ENCODE assay signal across 15 mouse cellular contexts in genomic region chr7:82863341-82863740, GRCm38 (mm10). TPM values are rescaled to one million over a fixed set of nuclear protein-coding genes. Genes with fewer than 3 reads are reported as not detected.
DNase-seq lines count a peak whose midpoint lies in the region; ATAC-seq lines count a peak whose summit lies in the region.
"Had no signal": no experiment of that assay in that cellular context is flagged by ENCODE, and none has a peak within 500 bp of the region (broad histone marks: within the 10 kb centered on the region; RNA-seq: fewer than 3 reads in every experiment).

No protein-coding gene starts in this region.

- no peaks in the 10 kb centered on the region for H3K27me3 ChIP-seq in embryonic facial prominence, embryonic 12.5 days
- no peaks in the 10 kb centered on the region for H3K27me3 ChIP-seq in forebrain, embryonic 10.5 days (ENCODE audit: poor library complexity, severe bottlenecking)
- H3K27me3 ChIP-seq in hindbrain, embryonic 13.5 days, result no peaks in the 10 kb centered on the region
- no peaks in the 10 kb centered on the region for H3K27me3 ChIP-seq in midbrain, embryonic 15.5 days (replicated peaks)
- H3K27me3 ChIP-seq: Patski had no signal

- H3K4me3 ChIP-seq in embryonic facial prominence, embryonic 12.5 days, result no peak overlapping the region
- H3K4me3 ChIP-seq in forebrain, embryonic 10.5 days, result no peak overlapping the region
- no peak overlapping the region for H3K4me3 ChIP-seq in hindbrain, embryonic 13.5 days
- H3K4me3 ChIP-seq in midbrain, embryonic 15.5 days, result no peak overlapping the region
- H3K4me3 ChIP-seq: erythroblast, embryonic 14.5 days; gastrocnemius, adult 2 months; liver, embryonic 13.5 days had no signal

- no peak for DNase-seq in forebrain, embryonic 10.5 days (ENCODE audit: extremely low spot score, low spot score)
- no peak for DNase-seq in cerebellum, adult 9-11 months
- DNase-seq in layer of hippocampus, postnatal 36 days, result no peak
- no peak for DNase-seq in layer of hippocampus, adult 9-11 months
- DNase-seq: cerebellum, postnatal 14 days; gastrocnemius, adult 2 months; kidney, postnatal 4 days; liver, embryonic 13.5 days; lung, postnatal 4 days had no signal

- peaks cover 11% of the 10 kb centered on the region for H3K4me1 ChIP-seq in embryonic facial prominence, embryonic 12.5 days
- H3K4me1 ChIP-seq in forebrain, embryonic 10.5 days, result peaks cover 26% of the 10 kb centered on the region
- H3K4me1 ChIP-seq in hindbrain, embryonic 13.5 days (replicated peaks), result peaks cover 17% of the 10 kb centered on the region
- H3K4me1 ChIP-seq in midbrain, embryonic 15.5 days, result peaks cover 20% of the 10 kb centered on the region

- no peak for ATAC-seq in embryonic facial prominence, embryonic 12.5 days (ENCODE audit: insufficient number of reproducible peaks, insufficient read depth, low FRiP score, low TSS enrichment)
- ATAC-seq in hindbrain, embryonic 13.5 days (ENCODE audit: low FRiP score), result no peak
- no peak for ATAC-seq in midbrain, embryonic 15.5 days (replicated peaks)
- ATAC-seq: intestine, embryonic 16.5 days; Patski had no signal

- no peak overlapping the region for H3K4me2 ChIP-seq in embryonic facial prominence, embryonic 12.5 days (replicated peaks)
- no peak overlapping the region for H3K4me2 ChIP-seq in hindbrain, embryonic 13.5 days
- H3K4me2 ChIP-seq in midbrain, embryonic 15.5 days, result 0 out of 2 replicates have a peak overlapping the region, but pooled peaks have one; percentile 6
- H3K4me2 ChIP-seq: liver, embryonic 13.5 days had no signal

- 22% methylated on average over 6 of the region's 6 CpGs for WGBS in embryonic facial prominence, embryonic 12.5 days
- WGBS in forebrain, embryonic 10.5 days, result 59% methylated on average over 6 of the region's 6 CpGs
- WGBS in hindbrain, embryonic 13.5 days, result 34% methylated on average over 6 of the region's 6 CpGs
- 21% methylated on average over 6 of the region's 6 CpGs for WGBS in midbrain, embryonic 15.5 days

- no peaks in the 10 kb centered on the region for H3K9me3 ChIP-seq in embryonic facial prominence, embryonic 12.5 days
- 0 out of 2 replicates have a peak, but pooled peaks cover 5% of the 10 kb centered on the region for H3K9me3 ChIP-seq in forebrain, embryonic 10.5 days
- H3K9me3 ChIP-seq in hindbrain, embryonic 13.5 days, result no peaks in the 10 kb centered on the region
- H3K9me3 ChIP-seq in midbrain, embryonic 15.5 days, result no peaks in the 10 kb centered on the region
- H3K9me3 ChIP-seq: liver, embryonic 13.5 days had no signal

- H3K9ac ChIP-seq in embryonic facial prominence, embryonic 12.5 days, result no peak overlapping the region
- H3K9ac ChIP-seq in hindbrain, embryonic 13.5 days, result peak overlapping the region; percentile 35
- 0 out of 2 replicates have a peak overlapping the region, but pooled peaks have one; percentile 21 for H3K9ac ChIP-seq in midbrain, embryonic 15.5 days
- H3K9ac ChIP-seq: liver, embryonic 13.5 days had no signal

- H3K36me3 ChIP-seq in embryonic facial prominence, embryonic 12.5 days, result no peaks in the 10 kb centered on the region
- H3K36me3 ChIP-seq in forebrain, embryonic 10.5 days (replicated peaks), result no peaks in the 10 kb centered on the region
- H3K36me3 ChIP-seq in hindbrain, embryonic 13.5 days, result no peaks in the 10 kb centered on the region
- no peaks in the 10 kb centered on the region for H3K36me3 ChIP-seq in midbrain, embryonic 15.5 days (replicated peaks)
- H3K36me3 ChIP-seq: liver, embryonic 13.5 days had no signal

- peak overlapping the region; percentile 74 for H3K27ac ChIP-seq in embryonic facial prominence, embryonic 12.5 days
- H3K27ac ChIP-seq in forebrain, embryonic 10.5 days, result peak overlapping the region; percentile 40; the same call in 1 of the 2 replicates
- H3K27ac ChIP-seq in hindbrain, embryonic 13.5 days, result peak overlapping the region; percentile 100
- H3K27ac ChIP-seq in midbrain, embryonic 15.5 days, result peak overlapping the region; percentile 100
- H3K27ac ChIP-seq: gastrocnemius, adult 2 months; liver, embryonic 13.5 days had no signal

RNA-seq across cellular contexts. Expression of gene Mex3b, which starts 3.8 kb away (rescaled TPM):
- polyA plus RNA-seq in embryonic facial prominence, embryonic 12.5 days (2016; fragmentation: Nextera tagmentation; extraction: Ambion mirVana), result 49.2 and 50.6 TPM in 2 replicates
- 23.8 and 24.2 TPM in 2 replicates for polyA plus RNA-seq in forebrain, embryonic 10.5 days (2016; fragmentation: Nextera tagmentation; extraction: Ambion mirVana)
- polyA plus RNA-seq in hindbrain, embryonic 13.5 days (2015; fragmentation: Nextera tagmentation; extraction: Ambion mirVana), result 35.1 and 37.5 TPM in 2 replicates
- polyA plus RNA-seq in midbrain, embryonic 15.5 days (2015; fragmentation: Nextera tagmentation; extraction: Ambion mirVana), result 33.1 and 33.6 TPM in 2 replicates
- total RNA-seq in layer of hippocampus, postnatal 36 days (2021), result 10 to 100 TPM; 21.8 to 22.7 TPM

Comparison
In these comparisons a context has a peak if more than half of its experiments do, and no peak if none do; other contexts are left out.
1. H3K27ac ChIP-seq: peak in every context shown above with its lines; median percentile 100 in hindbrain, embryonic 13.5 days; 100 in midbrain, embryonic 15.5 days; 74 in embryonic facial prominence, embryonic 12.5 days; 40 in forebrain, embryonic 10.5 days.